Mouse (Mus musculus): Measurements from ENCODE around the gene Fgfr2. TPM values are rescaled to one million over a fixed set of nuclear protein-coding genes. Genes with fewer than 3 reads are reported as not detected.

The Fgfr2 gene
- polyA plus RNA-seq, 1 experiment from 2014 or later = 93.4 TPM

DNA sequence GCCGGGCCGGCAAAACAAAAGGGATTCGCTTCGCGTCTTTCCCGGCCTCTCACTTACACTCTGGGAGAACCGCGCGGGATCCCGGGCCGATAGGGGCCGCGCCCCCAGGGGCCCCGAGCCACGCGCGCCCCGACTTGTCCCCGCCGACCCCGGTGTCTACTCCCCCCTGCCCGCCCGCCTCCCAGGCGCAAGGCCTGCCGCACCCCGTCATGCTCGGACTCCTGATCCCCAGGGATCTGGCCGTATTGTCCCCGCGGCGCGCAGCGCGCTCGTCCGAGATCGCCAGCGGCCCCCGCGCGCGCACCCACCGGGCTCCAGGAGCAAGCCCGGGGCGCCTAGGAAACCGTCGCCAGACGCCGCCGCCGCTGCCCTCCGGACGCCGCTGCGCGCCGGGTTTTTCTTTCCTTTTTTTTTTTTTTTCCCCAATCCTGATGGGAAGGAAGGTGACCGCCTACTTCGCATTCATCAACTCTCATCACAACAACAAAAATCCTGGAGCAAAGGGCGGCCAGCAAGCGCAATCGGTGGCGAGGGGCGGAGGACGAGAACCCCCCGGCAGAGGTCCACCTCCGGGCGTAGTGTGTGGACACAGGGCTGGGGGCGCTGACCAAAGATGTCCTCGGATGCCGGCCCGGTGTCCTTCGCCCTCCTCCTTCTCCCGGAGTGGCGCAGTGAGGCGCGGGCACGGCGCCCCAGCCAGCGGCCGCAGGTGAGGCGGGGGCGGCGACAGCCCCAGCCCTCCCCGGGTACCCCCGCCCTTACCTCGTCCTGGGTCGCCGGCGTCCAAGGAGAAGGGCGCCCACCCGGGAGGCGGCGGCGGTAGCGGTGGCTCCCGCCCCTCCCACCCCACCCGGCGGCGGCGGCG is 539 bp downstream of the Fgfr2 start:
- peak; percentile 4; the same call in 1 of the 2 replicates for ATAC-seq (ENCODE audit: insufficient read depth, low FRiP score)
- Histone ChIP-seq H3K9ac (ENCODE audit: low read length) (peak overlapping the region; percentile 98), H3K4me3 (replicated peaks; ENCODE audit: low read length) (peak overlapping the region; percentile 69), H3K4me2 (ENCODE audit: low read depth, low read length) (peak overlapping the region; percentile 83), H3K9me3 (replicated peaks; ENCODE audit: control insufficient read depth, low read length) (no peaks in the 10 kb centered on the region), H3K27me3 (ENCODE audit: control insufficient read depth, insufficient read depth, low read length) (no peaks in the 10 kb centered on the region), H3K4me1 (ENCODE audit: control insufficient read depth, insufficient read depth, low read length) (peaks cover 22% of the 10 kb centered on the region), H3K27ac (ENCODE audit: low read length) (peak overlapping the region; percentile 100), H3K36me3 (ENCODE audit: control insufficient read depth, insufficient read depth, low read length) (no peaks in the 10 kb centered on the region)
- under 1% methylated on average over 83 of the region's 102 CpGs for WGBS

DNA sequence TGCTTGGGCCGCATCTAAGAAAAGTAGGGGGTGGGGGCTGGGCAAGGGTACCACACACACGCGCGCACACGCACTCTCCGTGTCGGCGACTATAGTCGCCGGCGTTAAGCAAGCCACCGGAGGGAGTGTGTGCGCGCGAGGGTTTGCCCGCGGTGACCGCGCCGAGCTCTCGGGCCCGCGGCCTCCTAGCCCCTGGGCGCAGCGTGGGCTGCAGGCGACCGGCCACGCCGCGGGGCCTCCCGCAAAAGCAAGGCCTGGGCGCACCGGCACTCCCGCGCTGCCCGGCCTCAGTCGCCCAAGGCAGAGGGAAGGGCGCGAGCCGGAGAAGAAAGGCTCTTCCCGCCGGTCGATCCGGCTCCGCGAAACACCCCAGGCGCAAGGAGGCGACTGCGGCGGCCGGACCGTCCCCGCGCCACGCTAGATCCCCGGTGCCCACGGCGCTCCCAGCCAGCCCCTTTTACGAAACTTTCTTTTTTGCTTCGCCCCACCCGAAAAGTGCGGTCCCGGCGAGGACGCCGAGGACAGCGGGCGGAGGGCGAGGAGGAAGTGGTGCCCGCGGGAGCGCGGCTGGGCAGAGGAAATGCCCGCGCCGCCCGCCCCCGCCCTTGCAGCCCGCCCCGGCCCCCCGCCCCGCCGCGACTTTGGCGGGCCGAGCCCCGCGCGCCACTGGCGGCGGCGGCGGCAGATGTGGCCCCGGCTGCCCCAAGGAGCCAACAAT is 1.3 kb downstream of the Fgfr2 start:
- Histone ChIP-seq H3K4me1 (ENCODE audit: control insufficient read depth, insufficient read depth, low read length) (peaks cover 30% of the 10 kb centered on the region), H3K4me2 (ENCODE audit: low read depth, low read length) (peak overlapping the region; percentile 83), H3K27me3 (ENCODE audit: control insufficient read depth, insufficient read depth, low read length) (no peaks in the 10 kb centered on the region), H3K9me3 (replicated peaks; ENCODE audit: control insufficient read depth, low read length) (no peaks in the 10 kb centered on the region), H3K36me3 (ENCODE audit: control insufficient read depth, insufficient read depth, low read length) (no peaks in the 10 kb centered on the region), H3K9ac (ENCODE audit: low read length) (peak overlapping the region; percentile 98), H3K27ac (ENCODE audit: low read length) (peak overlapping the region; percentile 100), H3K4me3 (replicated peaks; ENCODE audit: low read length) (peak overlapping the region; percentile 69)
- 0 out of 2 replicates have a peak, but pooled peaks have one; percentile 14 for ATAC-seq (ENCODE audit: insufficient read depth, low FRiP score)
- under 1% methylated on average over 75 of the region's 94 CpGs for WGBS

DNA sequence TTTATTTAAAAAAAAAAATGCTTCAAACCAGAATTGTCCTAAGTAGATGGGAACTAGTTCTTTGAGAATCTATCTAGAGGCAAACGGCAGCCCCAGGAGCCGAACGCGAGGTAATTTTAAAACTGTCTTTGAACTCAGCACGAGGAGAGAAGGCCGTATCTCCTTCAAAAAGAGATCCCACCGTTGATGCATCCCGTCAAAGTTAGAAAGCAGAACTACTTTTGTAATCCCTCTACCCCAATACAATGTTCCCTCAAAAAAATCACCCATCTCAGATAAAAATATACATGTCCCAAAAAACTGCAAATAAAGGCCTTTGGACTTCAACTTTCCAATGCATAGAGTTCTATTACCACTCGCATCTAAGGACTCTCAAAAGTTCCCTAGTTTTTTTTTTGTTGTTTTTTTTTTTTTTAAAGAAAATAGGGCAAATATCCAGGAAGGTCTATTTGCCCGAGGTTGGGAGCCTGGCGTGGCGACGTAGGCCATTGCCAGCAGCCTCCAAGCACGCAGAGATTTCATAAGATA is 2.0 kb downstream of the Fgfr2 start:
- no peaks in the 10 kb centered on the region for H3K36me3 ChIP-seq (ENCODE audit: control insufficient read depth, insufficient read depth, low read length)
- H3K4me1 ChIP-seq (ENCODE audit: control insufficient read depth, insufficient read depth, low read length) = peaks cover 37% of the 10 kb centered on the region
- peak overlapping the region; percentile 83 for H3K4me2 ChIP-seq (ENCODE audit: low read depth, low read length)
- ATAC-seq (ENCODE audit: insufficient read depth, low FRiP score) = no peak
- peak overlapping the region; percentile 100 for H3K27ac ChIP-seq (ENCODE audit: low read length)
- no peaks in the 10 kb centered on the region for H3K27me3 ChIP-seq (ENCODE audit: control insufficient read depth, insufficient read depth, low read length)
- peak overlapping the region; percentile 69 for H3K4me3 ChIP-seq (replicated peaks; ENCODE audit: low read length)
- WGBS = 8% methylated on average over 14 of the region's 14 CpGs
- H3K9ac ChIP-seq (ENCODE audit: low read length) = peak overlapping the region; percentile 98
- H3K9me3 ChIP-seq (replicated peaks; ENCODE audit: control insufficient read depth, low read length) = no peaks in the 10 kb centered on the region

DNA sequence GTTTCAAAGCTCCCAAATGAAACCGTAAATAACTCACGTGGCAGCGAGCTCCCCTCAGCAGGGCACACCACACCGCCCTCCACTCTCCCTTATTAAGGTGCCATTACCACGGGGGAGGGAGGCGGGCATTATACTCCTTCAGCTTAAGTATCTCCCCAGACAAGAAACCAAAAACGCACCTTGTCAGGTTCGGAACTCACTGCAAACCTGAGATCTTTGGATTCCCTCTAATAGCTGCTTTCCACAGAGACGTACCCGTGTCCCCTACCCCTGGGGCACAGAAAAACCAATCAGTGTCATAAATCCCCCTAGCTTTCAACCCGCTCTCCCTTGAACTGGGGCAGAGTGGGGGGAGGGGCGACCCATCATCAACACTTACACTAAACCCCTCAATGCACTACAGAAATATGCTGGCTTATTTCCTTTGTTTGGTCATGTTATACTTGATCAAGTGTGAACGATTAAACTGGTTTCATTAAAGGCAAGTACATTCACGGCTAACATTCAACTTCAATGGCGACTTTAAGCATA is 2.9 kb downstream of the Fgfr2 start:
- no peaks in the 10 kb centered on the region for H3K9me3 ChIP-seq (replicated peaks; ENCODE audit: control insufficient read depth, low read length)
- peaks cover 45% of the 10 kb centered on the region for H3K4me1 ChIP-seq (ENCODE audit: control insufficient read depth, insufficient read depth, low read length)
- H3K27ac ChIP-seq (ENCODE audit: low read length) = 0 out of 2 replicates have a peak overlapping the region, but pooled peaks have one; percentile 14
- WGBS = 23% methylated on average over 15 of the region's 15 CpGs
- H3K9ac ChIP-seq (ENCODE audit: low read length) = peak overlapping the region; percentile 40
- peak overlapping the region; percentile 28 for H3K4me3 ChIP-seq (replicated peaks; ENCODE audit: low read length)
- H3K36me3 ChIP-seq (ENCODE audit: control insufficient read depth, insufficient read depth, low read length) = no peaks in the 10 kb centered on the region
- no peaks in the 10 kb centered on the region for H3K27me3 ChIP-seq (ENCODE audit: control insufficient read depth, insufficient read depth, low read length)
- peak overlapping the region; percentile 83 for H3K4me2 ChIP-seq (ENCODE audit: low read depth, low read length)
- no peak for ATAC-seq (ENCODE audit: insufficient read depth, low FRiP score)

DNA sequence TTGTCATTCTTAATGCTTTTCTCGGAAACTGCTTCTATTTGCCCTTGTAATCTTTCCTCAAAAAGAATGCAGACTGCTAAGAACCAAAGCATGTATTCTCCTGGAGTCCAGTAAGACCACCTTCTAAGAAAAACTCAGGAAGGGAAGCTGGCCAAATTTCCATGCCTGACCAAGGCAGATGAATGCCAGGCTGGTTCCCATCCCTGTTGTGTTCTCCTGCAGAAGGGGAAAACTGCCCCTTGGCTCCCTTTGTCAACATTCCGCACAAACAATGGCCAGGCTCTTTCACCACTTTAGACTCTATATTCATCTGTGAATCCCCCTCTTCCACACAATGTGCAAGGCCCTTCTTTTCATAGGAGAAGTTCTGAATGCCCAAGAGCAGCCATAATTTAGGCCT is 5.3 kb downstream of the Fgfr2 start:
- 39% methylated on average over 2 of the region's 2 CpGs for WGBS
- peaks cover 69% of the 10 kb centered on the region for H3K4me1 ChIP-seq (ENCODE audit: control insufficient read depth, insufficient read depth, low read length)
- H3K9me3 ChIP-seq (replicated peaks; ENCODE audit: control insufficient read depth, low read length) = no peaks in the 10 kb centered on the region
- H3K4me2 ChIP-seq (ENCODE audit: low read depth, low read length) = no peak overlapping the region
- H3K9ac ChIP-seq (ENCODE audit: low read length) = no peak overlapping the region
- no peak overlapping the region for H3K4me3 ChIP-seq (replicated peaks; ENCODE audit: low read length)
- peak overlapping the region; percentile 93; the same call in 1 of the 2 replicates for H3K27ac ChIP-seq (ENCODE audit: low read length)
- H3K27me3 ChIP-seq (ENCODE audit: control insufficient read depth, insufficient read depth, low read length) = no peaks in the 10 kb centered on the region
- ATAC-seq (ENCODE audit: insufficient read depth, low FRiP score) = no peak
- no peaks in the 10 kb centered on the region for H3K36me3 ChIP-seq (ENCODE audit: control insufficient read depth, insufficient read depth, low read length)

DNA sequence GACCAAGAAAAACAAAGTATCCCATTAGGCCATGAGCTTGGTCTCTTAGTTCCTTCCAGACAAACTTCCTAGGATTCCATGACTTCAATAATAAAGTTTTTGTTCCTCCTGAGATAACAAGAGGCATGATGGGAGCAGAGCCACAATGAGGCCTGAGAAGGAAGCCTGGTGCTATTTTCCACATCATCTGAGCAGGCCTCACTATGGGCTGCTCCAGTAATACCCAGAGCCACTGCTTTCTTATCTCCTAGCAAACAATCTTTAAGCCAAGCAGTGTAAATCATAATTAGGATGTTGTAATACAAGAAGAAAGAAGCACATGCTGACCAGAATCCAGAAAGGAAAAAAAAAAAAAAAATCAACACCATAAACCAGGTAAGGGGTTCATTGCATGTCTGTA is 6.6 kb downstream of the Fgfr2 start:
- H3K4me3 ChIP-seq (replicated peaks; ENCODE audit: low read length) = no peak overlapping the region
- H3K4me2 ChIP-seq (ENCODE audit: low read depth, low read length) = peak overlapping the region; percentile 45
- ATAC-seq (ENCODE audit: insufficient read depth, low FRiP score) = peak; percentile 38; the same call in 1 of the 2 replicates
- no peaks in the 10 kb centered on the region for H3K36me3 ChIP-seq (ENCODE audit: control insufficient read depth, insufficient read depth, low read length)
- no peaks in the 10 kb centered on the region for H3K9me3 ChIP-seq (replicated peaks; ENCODE audit: control insufficient read depth, low read length)
- no peaks in the 10 kb centered on the region for H3K27me3 ChIP-seq (ENCODE audit: control insufficient read depth, insufficient read depth, low read length)
- no peak overlapping the region for H3K9ac ChIP-seq (ENCODE audit: low read length)
- peak overlapping the region; percentile 93 for H3K27ac ChIP-seq (ENCODE audit: low read length)
- peaks cover 82% of the 10 kb centered on the region for H3K4me1 ChIP-seq (ENCODE audit: control insufficient read depth, insufficient read depth, low read length)

DNA sequence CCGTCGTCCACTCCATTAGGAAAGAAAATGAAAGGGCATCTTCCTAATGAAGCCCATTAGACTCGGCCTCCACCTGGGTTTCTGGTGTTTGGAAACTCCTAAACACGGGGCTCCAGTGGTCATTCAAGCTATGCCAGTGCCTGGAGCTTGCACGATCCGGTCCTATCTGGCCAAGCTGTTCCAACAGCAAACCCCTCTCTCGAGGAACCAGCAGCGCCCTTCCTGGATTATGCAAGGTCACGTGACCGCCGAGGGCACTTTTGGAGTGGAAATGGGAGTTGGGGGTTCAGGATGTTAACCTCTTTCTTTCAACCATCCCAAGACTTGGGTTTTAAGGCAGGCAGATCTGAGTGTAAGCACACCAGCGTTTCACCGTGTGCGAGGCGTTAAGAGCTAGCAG is 7.3 kb downstream of the Fgfr2 start:
- H3K9ac ChIP-seq (ENCODE audit: low read length) = peak overlapping the region; percentile 17
- no peaks in the 10 kb centered on the region for H3K27me3 ChIP-seq (ENCODE audit: control insufficient read depth, insufficient read depth, low read length)
- H3K4me3 ChIP-seq (replicated peaks; ENCODE audit: low read length) = peak overlapping the region; percentile 27
- H3K36me3 ChIP-seq (ENCODE audit: control insufficient read depth, insufficient read depth, low read length) = no peaks in the 10 kb centered on the region
- no peak for ATAC-seq (ENCODE audit: insufficient read depth, low FRiP score)
- H3K9me3 ChIP-seq (replicated peaks; ENCODE audit: control insufficient read depth, low read length) = no peaks in the 10 kb centered on the region
- H3K4me1 ChIP-seq (ENCODE audit: control insufficient read depth, insufficient read depth, low read length) = peaks cover 89% of the 10 kb centered on the region
- H3K4me2 ChIP-seq (ENCODE audit: low read depth, low read length) = peak overlapping the region; percentile 45
- peak overlapping the region; percentile 93 for H3K27ac ChIP-seq (ENCODE audit: low read length)
- 18% methylated on average over 15 of the region's 15 CpGs for WGBS

DNA sequence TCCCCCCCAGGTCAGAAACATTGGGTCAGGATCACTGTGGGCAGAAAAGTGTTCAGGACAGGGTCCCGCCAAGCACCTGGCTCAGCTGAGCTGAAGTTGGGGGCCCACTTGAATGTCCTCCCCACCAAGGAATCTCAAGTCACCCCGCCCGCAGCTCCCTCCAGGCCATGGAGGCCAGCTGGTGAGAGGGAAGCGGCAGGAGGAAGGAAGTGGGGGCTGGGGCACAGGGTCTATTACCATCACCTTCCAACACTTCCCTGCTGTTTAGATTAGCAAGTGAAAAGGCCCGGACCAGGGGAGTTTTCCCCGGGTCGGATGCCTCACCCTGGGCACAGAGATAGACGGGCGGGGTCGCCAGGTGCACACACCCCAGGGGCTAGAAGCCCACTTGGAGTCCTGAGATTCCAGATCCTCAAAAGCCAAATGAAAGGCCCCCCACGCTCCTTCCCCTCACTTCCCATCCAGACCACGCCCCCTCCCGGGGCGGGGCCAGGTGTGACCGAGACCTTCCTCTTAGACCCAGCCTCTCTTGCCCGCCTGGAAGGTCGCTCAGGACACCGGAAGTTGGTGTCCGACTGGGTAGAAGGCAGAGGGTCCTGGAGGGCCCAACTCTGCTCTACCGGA is 8.2 kb downstream of the Fgfr2 start:
- Histone ChIP-seq H3K4me1 (ENCODE audit: control insufficient read depth, insufficient read depth, low read length) (peaks cover 88% of the 10 kb centered on the region), H3K9me3 (replicated peaks; ENCODE audit: control insufficient read depth, low read length) (no peaks in the 10 kb centered on the region), H3K4me3 (replicated peaks; ENCODE audit: low read length) (peak overlapping the region; percentile 27), H3K9ac (ENCODE audit: low read length) (peak overlapping the region; percentile 17), H3K36me3 (ENCODE audit: control insufficient read depth, insufficient read depth, low read length) (no peaks in the 10 kb centered on the region), H3K27ac (ENCODE audit: low read length) (peak overlapping the region; percentile 93), H3K27me3 (ENCODE audit: control insufficient read depth, insufficient read depth, low read length) (no peaks in the 10 kb centered on the region), H3K4me2 (ENCODE audit: low read depth, low read length) (peak overlapping the region; percentile 45)
- WGBS = 14% methylated on average over 20 of the region's 20 CpGs
- 0 out of 2 replicates have a peak, but pooled peaks have one; percentile 8 for ATAC-seq (ENCODE audit: insufficient read depth, low FRiP score)

Data from stomach, embryonic 16.5 days (tissue).